Mouse (Mus musculus): ENCODE results near the gene 1700001P01Rik.

- TF ChIP-seq GATA1 (IDR thresholded peaks at IDR 0.05; ENCODE audit: borderline replicate concordance, low read length): no peak
- no peak for TF ChIP-seq FLI1 (IDR thresholded peaks at IDR 0.05; ENCODE audit: low read length)
These were observed 49.6 kb upstream of the 1700001P01Rik start for GRCm38 (mm10) chr11:97825295-97825694.
